Mouse (Mus musculus) kidney, adult 9 months (tissue): ENCODE results near the gene Rad9b.

Experiments used
- DNase-seq: peaks from one replicate; pipeline ENCODE4 v3.0.0; 2022

Gene Rad9b

GRCm38 (mm10) chr5:122280422-122280826, 73.6 kb downstream of the Rad9b start:
- DNase-seq = peak; percentile 59

DNA sequence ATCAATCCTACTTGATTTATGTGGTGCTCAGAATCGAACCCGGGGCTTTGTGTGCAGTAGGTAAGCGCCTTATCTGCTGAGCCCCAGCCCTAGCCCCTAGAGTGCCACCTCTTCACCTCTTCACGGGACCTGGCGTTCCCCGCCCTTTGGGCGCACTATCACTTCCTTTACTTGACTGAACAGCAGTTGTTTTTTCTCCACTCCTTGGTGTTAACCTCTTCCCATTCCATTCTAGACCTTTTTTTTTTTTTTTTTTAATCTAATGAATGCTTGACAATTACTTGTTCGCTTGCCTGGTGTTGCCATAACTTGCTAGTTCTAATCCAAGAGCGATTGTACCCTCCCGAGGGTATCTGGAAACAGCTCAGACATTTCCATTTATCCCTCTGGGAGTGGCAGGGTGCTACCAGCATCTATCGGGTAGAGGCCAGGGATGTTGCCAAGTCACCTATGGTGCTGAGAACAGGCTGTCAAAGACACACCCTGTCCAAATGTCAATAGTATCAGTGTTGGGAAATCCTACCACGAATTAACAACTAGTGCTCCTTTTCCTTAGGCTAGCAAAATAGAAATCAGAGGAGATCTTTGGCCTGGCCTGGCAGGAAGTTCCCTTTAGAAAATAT, 74.1 kb downstream of the Rad9b start:
- DNase-seq = no peak

GRCm38 (mm10) chr5:122278946-122279345, 75.1 kb downstream of the Rad9b start:
- DNase-seq = no peak

DNA sequence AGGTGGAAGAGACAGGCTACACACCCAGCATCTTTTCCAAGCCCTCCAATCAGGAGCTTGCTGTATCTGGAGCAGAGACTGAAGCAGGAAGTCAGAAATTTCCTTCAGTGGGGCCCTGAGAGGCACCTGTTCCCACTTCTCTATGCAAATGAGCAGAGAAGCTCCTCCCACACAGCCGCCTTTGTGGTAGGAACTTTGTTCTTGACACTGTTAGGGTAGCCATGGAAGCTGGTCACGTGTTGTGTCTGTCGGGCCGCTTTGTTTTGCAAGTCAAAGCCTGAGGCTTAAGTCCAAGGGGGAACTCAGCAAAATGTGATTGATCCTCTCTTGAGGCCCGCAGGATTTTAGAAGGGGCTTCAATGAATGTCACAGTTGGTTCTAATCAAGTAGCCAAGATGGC, 79.2 kb downstream of the Rad9b start:
- peak; percentile 81 for DNase-seq
